Mouse (Mus musculus) lung, embryonic 15.5 days (tissue): ENCODE measurements at regions not wholly inside any gene's neighbourhood (a gene's known extent, or its start where the extent isn't known, plus 50 kb on each side); places are given as distances from the start of the nearest gene placed in this dataset.

Experiments
- ATAC-seq: fragments of 200-750 bp; cut with Nextera tagmentation; 2 replicates; pipeline ENCODE4 v1.8.0; 2017; ENCODE audit warnings: moderate number of reproducible peaks, borderline replicate concordance; ENCODE audit not compliant: low FRiP score, low TSS enrichment; ENCODE audit errors: extremely low read depth
- H3K27ac ChIP-seq: fragments of 300-500 bp; sonication (generic); 2 replicates; pipeline ENCODE4 v1.5.1; 2015; ENCODE audit warnings: moderate library complexity, mild to moderate bottlenecking, inconsistent platforms
- H3K27me3 ChIP-seq: fragments of 300-500 bp; sonication (generic); 2 replicates; pipeline ENCODE4 v1.6.1; 2015; ENCODE audit warnings: inconsistent platforms
- H3K36me3 ChIP-seq: fragments of 300-500 bp; sonication (generic); 2 replicates; pipeline ENCODE4 v1.6.1; 2015; ENCODE audit warnings: inconsistent platforms
- H3K4me1 ChIP-seq: fragments of 300-500 bp; sonication (generic); 2 replicates; pipeline ENCODE4 v1.6.1; 2015; ENCODE audit warnings: inconsistent platforms
- H3K4me2 ChIP-seq: fragments of 300-500 bp; sonication (generic); 2 replicates; pipeline ENCODE4 v1.6.1; 2015; ENCODE audit warnings: inconsistent platforms, mild to moderate bottlenecking, moderate library complexity
- H3K4me3 ChIP-seq: fragments of 300-500 bp; sonication (generic); 2 replicates; pipeline ENCODE4 v1.5.1; 2015; ENCODE audit warnings: mild to moderate bottlenecking, inconsistent platforms
- H3K9ac ChIP-seq: fragments of 300-500 bp; sonication (generic); 2 replicates; pipeline ENCODE4 v1.6.1; 2015; ENCODE audit warnings: inconsistent platforms
- H3K9me3 ChIP-seq: fragments of 300-500 bp; sonication (generic); 2 replicates; pipeline ENCODE4 v1.6.1; 2016; ENCODE audit warnings: inconsistent platforms
- WGBS: fragments of 180-500 bp; shearing (Covaris S2); methylation state at CpG from one replicate; pipeline ENCODE4 v1.1.7; 2015; 5-methylcytosine and 5-hydroxymethylcytosine counted together

DNA sequence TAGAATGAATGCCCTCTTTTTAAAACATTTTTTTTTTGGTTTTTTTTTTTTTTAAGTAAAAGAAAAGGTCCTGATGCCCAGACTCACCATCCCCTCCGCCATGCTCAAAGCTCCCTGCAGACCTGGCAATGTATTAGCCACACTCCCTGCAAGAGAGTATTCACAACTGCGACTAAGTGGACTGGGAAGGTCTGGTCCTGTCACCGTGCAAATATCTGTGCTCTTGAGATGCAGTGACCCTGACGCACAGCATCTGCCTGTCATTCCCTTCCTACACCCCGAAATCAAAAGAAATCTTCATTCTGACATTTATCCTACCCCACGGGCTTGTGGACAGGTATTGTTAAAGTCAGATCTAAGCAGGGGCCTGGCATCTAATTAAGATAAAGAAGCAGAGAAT is 95.4 kb upstream of the Dio3 start:
- Histone ChIP-seq H3K4me1 (peaks cover 18% of the 10 kb centered on the region), H3K4me3 (no peak overlapping the region), H3K9me3 (no peaks in the 10 kb centered on the region), H3K9ac (no peak overlapping the region), H3K4me2 (no peak overlapping the region), H3K27ac (no peak overlapping the region), H3K27me3 (peaks cover 42% of the 10 kb centered on the region), H3K36me3 (no peaks in the 10 kb centered on the region)
- 36% methylated on average over 6 of the region's 6 CpGs for WGBS
- no peak for ATAC-seq

DNA sequence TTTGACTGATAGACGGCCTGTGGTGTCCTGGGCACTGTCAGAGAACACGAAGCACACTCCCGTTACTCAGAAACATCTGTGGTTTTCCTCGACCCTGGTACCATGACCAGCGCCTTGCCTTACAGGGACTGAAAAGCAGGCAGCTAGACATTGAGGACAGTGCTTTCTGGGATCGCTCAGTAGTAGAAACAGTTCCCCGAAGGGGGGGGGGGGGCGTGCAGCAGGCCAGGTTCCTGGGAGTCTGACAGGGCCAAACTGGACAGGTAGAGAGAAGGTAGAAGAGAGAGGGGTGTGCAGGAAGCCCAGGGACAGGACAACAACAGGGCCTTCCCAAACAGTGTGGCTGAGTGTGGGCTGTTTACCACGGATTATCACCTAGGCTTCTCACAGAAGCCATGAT is 93.5 kb upstream of the Dio3 start:
- no peak overlapping the region for H3K27ac ChIP-seq
- ATAC-seq, result no peak
- H3K27me3 ChIP-seq, result peaks cover 58% of the 10 kb centered on the region
- no peaks in the 10 kb centered on the region for H3K36me3 ChIP-seq
- peaks cover 27% of the 10 kb centered on the region for H3K4me1 ChIP-seq
- WGBS, result 57% methylated on average over 9 of the region's 9 CpGs
- H3K4me3 ChIP-seq, result no peak overlapping the region
- no peaks in the 10 kb centered on the region for H3K9me3 ChIP-seq
- H3K4me2 ChIP-seq, result no peak overlapping the region
- no peak overlapping the region for H3K9ac ChIP-seq

DNA sequence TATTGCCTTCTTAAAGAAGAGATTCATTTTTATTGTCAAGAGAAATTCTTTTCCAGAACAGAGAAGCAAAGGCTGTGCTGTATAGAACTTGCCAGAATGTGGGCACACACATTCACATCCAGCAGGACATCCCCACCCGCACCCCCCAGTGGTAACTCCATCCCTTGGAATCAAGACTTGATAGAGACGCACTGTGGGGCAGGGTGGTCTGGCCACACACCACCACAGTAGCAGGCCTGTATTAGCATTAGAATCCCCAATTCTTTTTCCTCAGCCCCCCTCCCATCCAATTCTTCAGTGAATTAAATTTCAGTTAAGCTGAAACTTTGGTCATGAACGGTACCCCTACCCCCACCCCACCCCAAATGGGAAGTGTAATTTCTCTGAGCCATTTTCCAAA is 92.5 kb upstream of the Dio3 start:
- ATAC-seq, result no peak
- H3K9me3 ChIP-seq, result no peaks in the 10 kb centered on the region
- H3K4me1 ChIP-seq, result peaks cover 27% of the 10 kb centered on the region
- no peak overlapping the region for H3K27ac ChIP-seq
- WGBS, result 57% methylated on average over 3 of the region's 3 CpGs
- H3K9ac ChIP-seq, result no peak overlapping the region
- no peaks in the 10 kb centered on the region for H3K36me3 ChIP-seq
- H3K27me3 ChIP-seq, result peaks cover 68% of the 10 kb centered on the region
- no peak overlapping the region for H3K4me2 ChIP-seq
- no peak overlapping the region for H3K4me3 ChIP-seq

DNA sequence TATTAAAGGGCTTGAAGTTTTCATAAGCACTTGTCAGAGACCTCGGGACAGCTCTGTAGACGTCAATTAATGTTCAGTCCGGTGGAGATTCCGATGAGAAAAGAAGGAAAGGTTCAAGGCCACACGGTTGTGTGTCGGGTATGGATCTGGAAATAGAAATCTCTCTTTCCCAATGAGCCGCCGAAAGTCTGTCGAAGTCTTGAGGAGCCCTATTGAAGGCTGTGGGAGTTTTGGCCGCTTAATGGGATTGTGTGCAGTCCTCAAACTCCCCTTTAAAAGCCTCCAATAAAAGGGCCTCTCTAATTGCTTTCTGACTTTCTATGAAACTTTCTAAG is 92.0 kb upstream of the Dio3 start:
- no peak for ATAC-seq
- no peak overlapping the region for H3K27ac ChIP-seq
- H3K4me2 ChIP-seq, result no peak overlapping the region
- no peak overlapping the region for H3K4me3 ChIP-seq
- no peaks in the 10 kb centered on the region for H3K9me3 ChIP-seq
- no peaks in the 10 kb centered on the region for H3K36me3 ChIP-seq
- H3K4me1 ChIP-seq, result peaks cover 27% of the 10 kb centered on the region
- 20% methylated on average over 10 of the region's 10 CpGs for WGBS
- H3K27me3 ChIP-seq, result peaks cover 71% of the 10 kb centered on the region
- H3K9ac ChIP-seq, result no peak overlapping the region

DNA sequence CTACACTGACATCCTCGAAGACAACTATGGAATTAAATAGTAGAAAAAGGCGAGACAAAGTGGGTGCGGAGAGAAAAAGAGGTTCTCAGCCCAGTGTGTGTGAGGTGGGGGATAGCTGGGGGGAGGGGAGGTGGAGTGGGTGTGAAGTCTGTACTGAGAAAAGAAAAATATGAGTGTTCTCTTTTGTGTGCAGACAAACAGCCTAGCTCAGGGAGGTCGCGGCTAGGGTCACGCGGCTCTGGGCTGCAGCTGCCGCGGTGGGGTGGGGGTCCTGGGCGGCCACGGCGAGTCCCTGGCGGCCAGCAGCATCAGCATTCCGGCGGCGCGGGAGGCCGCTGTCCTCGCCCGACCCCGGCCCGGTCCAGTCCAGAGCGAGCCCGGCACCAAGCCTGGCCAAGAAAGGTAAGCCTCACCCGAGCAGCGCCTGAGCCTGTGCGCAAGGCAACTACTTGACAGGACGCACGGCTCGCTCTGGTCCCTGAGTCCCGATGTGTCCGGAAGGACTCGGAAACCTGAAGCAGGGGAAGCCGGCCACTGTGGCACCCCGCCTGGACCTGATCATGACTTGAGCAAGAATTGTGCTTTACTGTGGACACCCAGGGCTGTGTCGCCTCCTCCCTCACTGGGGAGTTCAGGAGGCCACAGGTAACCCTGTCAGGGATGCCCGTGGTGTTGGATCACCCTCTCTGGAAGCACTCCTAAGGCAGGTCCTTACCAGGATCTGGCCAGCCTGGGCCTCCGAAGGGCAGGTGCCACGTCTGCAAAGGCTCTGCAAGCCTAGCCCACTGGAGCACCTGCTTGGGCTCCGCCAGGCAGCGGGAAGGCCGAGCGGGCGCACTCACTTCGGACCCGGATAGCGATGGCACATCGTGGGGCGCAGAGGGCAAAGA is 91.4 kb upstream of the Dio3 start:
- WGBS, result 2% methylated on average over 49 of the region's 49 CpGs
- H3K4me1 ChIP-seq, result peaks cover 27% of the 10 kb centered on the region
- ATAC-seq, result no peak
- peaks cover 76% of the 10 kb centered on the region for H3K27me3 ChIP-seq
- H3K27ac ChIP-seq, result no peak overlapping the region
- H3K36me3 ChIP-seq, result no peaks in the 10 kb centered on the region
- H3K9me3 ChIP-seq, result no peaks in the 10 kb centered on the region
- peak overlapping the region; percentile 10; the same call in 1 of the 2 replicates for H3K4me3 ChIP-seq
- H3K9ac ChIP-seq, result no peak overlapping the region
- peak overlapping the region; percentile 47 for H3K4me2 ChIP-seq

DNA sequence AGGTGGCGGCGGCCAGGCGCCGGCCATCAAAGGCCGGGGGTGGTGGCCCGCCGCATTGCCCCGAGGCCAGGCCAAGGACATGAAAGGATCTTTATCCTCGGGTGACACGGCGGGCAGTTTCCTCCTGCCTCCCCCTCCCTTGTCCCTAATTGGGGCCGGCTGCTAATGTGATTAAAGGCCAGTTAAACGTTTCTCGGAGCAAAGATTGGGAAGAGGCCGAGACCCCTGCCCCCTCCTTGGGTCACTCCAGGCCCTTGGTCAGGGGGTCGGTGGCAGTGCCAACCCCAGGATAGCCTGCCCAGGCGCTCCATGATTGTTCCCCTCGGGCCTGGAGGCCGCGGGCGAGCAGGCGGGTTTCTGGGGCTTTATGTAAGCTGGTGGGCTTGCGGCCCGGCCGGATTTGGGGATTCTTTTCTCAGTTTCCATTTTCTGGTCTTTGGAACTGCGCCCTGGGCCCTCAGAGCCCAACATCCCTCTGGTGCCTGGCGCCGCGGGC is 90.7 kb upstream of the Dio3 start:
- H3K27me3 ChIP-seq, result peaks cover 76% of the 10 kb centered on the region
- peak overlapping the region; percentile 10; the same call in 1 of the 2 replicates for H3K4me3 ChIP-seq
- H3K4me2 ChIP-seq, result peak overlapping the region; percentile 47
- no peaks in the 10 kb centered on the region for H3K36me3 ChIP-seq
- H3K27ac ChIP-seq, result no peak overlapping the region
- no peaks in the 10 kb centered on the region for H3K9me3 ChIP-seq
- ATAC-seq, result no peak
- no peak overlapping the region for H3K9ac ChIP-seq
- WGBS, result 6% methylated on average over 29 of the region's 29 CpGs
- peaks cover 27% of the 10 kb centered on the region for H3K4me1 ChIP-seq

DNA sequence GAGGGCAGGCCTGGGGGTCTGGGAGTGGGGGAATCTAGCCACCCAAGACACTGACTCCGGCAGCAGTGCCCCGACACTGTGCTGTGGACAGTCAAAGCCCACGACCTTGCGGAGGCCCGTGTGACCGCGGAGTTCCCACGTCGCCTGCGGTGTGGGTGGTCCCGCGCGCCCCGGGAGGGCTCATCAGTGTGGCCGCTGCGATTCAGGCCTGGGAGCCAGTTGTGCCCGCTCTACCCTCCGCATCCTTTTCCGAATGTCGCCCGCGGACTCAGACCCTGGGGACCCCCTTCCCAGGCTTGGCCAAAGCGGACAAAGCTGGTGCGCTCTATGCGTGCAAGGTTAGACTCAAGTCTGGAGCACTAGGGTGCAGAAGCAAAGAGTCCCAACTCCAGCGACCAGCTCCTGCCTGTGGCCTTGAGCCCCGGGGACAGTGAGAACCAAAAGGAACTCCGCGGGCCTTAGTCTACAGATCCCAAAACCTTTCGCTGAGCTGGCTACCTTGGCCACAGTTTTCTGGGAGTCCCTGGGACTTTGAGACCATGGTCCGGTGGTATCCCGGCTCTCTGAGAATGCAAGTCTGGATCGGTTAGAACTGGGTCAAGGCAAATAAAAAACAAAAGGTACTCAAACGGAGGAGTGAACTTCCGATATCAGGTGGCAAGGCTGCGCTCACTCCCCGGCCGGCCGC is 90.1 kb upstream of the Dio3 start:
- ATAC-seq, result peak; percentile 21; the same call in 1 of the 2 replicates
- H3K4me1 ChIP-seq, result peaks cover 24% of the 10 kb centered on the region
- H3K4me3 ChIP-seq, result 0 out of 2 replicates have a peak overlapping the region, but pooled peaks have one; percentile 11
- no peaks in the 10 kb centered on the region for H3K36me3 ChIP-seq
- H3K27ac ChIP-seq, result no peak overlapping the region
- no peaks in the 10 kb centered on the region for H3K9me3 ChIP-seq
- H3K27me3 ChIP-seq, result peaks cover 76% of the 10 kb centered on the region
- 5% methylated on average over 39 of the region's 39 CpGs for WGBS
- H3K4me2 ChIP-seq, result peak overlapping the region; percentile 47
- no peak overlapping the region for H3K9ac ChIP-seq

DNA sequence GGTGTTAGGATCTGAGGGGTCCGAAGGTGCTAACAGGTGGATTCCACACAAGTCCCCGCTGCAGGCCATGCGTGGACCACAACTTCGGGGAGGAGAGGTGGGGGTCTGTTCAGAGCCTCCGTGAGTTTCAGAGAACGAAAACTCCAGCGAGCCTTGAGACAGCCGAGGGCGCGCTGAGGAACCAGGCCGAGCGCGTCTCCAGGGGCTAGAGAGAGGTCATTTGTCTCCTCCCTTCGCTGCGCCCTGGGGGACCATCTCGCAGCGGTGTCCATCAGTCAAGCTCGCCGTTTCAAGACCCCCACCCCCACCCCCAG is 89.6 kb upstream of the Dio3 start:
- peak overlapping the region; percentile 47 for H3K4me2 ChIP-seq
- ATAC-seq, result no peak
- no peaks in the 10 kb centered on the region for H3K9me3 ChIP-seq
- H3K4me3 ChIP-seq, result 0 out of 2 replicates have a peak overlapping the region, but pooled peaks have one; percentile 11
- H3K4me1 ChIP-seq, result peaks cover 22% of the 10 kb centered on the region
- H3K36me3 ChIP-seq, result no peaks in the 10 kb centered on the region
- no peak overlapping the region for H3K27ac ChIP-seq
- 1% methylated on average over 19 of the region's 19 CpGs for WGBS
- H3K27me3 ChIP-seq, result peaks cover 75% of the 10 kb centered on the region
- no peak overlapping the region for H3K9ac ChIP-seq

DNA sequence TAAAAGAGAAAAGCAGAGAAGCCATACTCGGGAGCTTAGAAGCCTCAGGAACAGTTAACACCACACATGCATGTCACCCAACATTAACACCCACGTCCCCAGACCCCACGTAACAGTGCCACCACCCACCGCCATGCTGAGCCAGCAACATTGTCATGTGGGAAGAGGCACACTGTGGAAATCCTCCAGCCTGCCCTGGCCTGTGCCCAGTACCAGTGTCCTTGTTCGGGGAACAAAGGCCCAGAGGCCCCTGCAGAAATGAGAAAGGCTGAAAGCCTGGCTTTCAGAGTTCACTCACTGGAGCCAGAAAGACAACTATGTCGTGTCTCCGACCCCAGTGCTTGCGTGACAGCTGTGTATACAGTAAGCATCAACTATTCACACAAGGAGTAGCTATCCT is 86.7 kb upstream of the Dio3 start:
- Histone ChIP-seq H3K36me3 (no peaks in the 10 kb centered on the region), H3K9ac (no peak overlapping the region), H3K27me3 (peaks cover 47% of the 10 kb centered on the region), H3K4me1 (peaks cover 22% of the 10 kb centered on the region), H3K4me3 (no peak overlapping the region), H3K9me3 (no peaks in the 10 kb centered on the region), H3K4me2 (no peak overlapping the region), H3K27ac (no peak overlapping the region)
- ATAC-seq, result no peak
- WGBS, result 73% methylated on average over 8 of the region's 8 CpGs

DNA sequence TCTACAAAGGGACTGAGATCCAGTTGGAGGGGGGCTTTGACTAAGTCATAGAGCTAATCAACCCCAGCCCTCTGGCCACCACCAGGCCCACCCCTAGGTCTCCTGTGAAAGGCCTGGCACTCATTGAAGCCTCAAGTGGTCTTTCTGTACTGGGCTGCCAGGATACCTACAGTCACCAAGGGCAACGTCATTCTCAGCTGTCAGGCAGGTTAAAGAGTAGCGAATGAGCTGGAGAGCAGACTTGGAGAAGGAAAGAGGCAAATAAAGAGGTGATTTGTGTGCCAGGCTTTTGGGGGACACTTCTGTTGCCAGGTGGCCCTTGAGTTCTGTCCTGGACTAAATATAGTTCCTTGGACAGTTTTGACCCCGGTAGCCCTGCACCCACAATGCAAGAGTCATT is 81.5 kb upstream of the Dio3 start:
- 63% methylated on average over 3 of the region's 3 CpGs for WGBS
- no peaks in the 10 kb centered on the region for H3K36me3 ChIP-seq
- H3K27me3 ChIP-seq, result 0 out of 2 replicates have a peak, but pooled peaks cover under 1% of the 10 kb centered on the region
- ATAC-seq, result peak; percentile 70; the same call in 1 of the 2 replicates
- no peak overlapping the region for H3K4me2 ChIP-seq
- no peak overlapping the region for H3K4me3 ChIP-seq
- H3K9ac ChIP-seq, result no peak overlapping the region
- peak overlapping the region; percentile 41; the same call in 1 of the 2 replicates for H3K27ac ChIP-seq
- 0 out of 2 replicates have a peak, but pooled peaks cover 4% of the 10 kb centered on the region for H3K4me1 ChIP-seq
- H3K9me3 ChIP-seq, result no peaks in the 10 kb centered on the region

DNA sequence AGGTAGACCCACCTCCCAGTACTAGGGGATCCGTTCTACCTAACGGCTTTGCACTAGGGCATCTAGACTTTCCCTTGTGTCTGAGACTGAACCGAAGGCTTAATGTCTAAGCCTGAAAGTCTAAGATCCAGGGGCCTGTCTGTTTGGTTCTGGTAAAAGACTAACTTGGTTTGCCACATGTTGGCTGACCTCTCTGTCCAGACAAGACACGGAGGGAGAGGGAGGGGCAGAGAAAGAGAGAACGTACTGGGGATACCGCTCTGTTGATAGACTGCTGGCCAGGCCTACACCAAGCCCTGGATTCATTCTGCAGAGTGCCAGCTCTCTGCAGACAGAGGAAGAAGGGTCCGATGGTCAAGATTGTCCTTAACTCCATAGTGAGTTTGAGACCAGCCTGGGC is 78.4 kb upstream of the Dio3 start:
- H3K4me1 ChIP-seq, result peaks cover 19% of the 10 kb centered on the region
- no peak overlapping the region for H3K4me2 ChIP-seq
- no peak for ATAC-seq
- no peak overlapping the region for H3K4me3 ChIP-seq
- no peaks in the 10 kb centered on the region for H3K36me3 ChIP-seq
- no peaks in the 10 kb centered on the region for H3K9me3 ChIP-seq
- peaks cover 3% of the 10 kb centered on the region; the same call in 1 of the 2 replicates for H3K27me3 ChIP-seq
- 93% methylated on average over 7 of the region's 7 CpGs for WGBS
- no peak overlapping the region for H3K27ac ChIP-seq
- H3K9ac ChIP-seq, result no peak overlapping the region

DNA sequence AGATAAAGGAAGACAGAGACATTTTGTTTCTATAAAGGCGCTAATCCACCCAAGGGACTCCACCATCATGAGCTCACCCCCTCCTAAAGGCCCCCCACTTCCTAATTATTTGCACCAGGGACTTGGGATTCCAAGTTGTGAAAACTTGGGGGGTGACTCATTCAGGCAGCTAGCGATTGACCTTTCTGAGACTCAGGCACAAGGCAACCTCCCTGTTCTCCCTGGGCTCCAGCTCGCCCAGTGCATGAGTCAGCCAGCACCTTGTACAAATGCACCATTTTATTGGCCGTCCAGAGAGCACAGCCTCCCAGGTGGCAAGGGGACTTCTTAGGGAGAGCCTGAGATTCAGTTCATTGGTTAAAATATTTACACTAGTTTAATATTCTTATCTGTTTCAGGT is 78.0 kb upstream of the Dio3 start:
- no peak overlapping the region for H3K4me2 ChIP-seq
- no peak overlapping the region for H3K27ac ChIP-seq
- no peak overlapping the region for H3K9ac ChIP-seq
- 80% methylated on average over 4 of the region's 4 CpGs for WGBS
- H3K4me1 ChIP-seq, result peaks cover 19% of the 10 kb centered on the region
- H3K36me3 ChIP-seq, result no peaks in the 10 kb centered on the region
- no peaks in the 10 kb centered on the region for H3K9me3 ChIP-seq
- H3K4me3 ChIP-seq, result no peak overlapping the region
- peaks cover 3% of the 10 kb centered on the region; the same call in 1 of the 2 replicates for H3K27me3 ChIP-seq
- ATAC-seq, result no peak
